Mouse (Mus musculus) heart, postnatal 14 days (tissue): ENCODE measurements around the gene Lsmem1. TPM values are rescaled to one million over a fixed set of nuclear protein-coding genes. Genes with fewer than 3 reads are reported as not detected.

ENCODE experiments used
- DNase-seq, 2 experiments: peaks; one replicate each; pipeline ENCODE4 v3.0.0; 2021 to 2022
- intact Hi-C: fragments of 180-260 bp; cut with DNase I; formaldehyde crosslinking; loops from one replicate; pipeline ENCODE4 v1.15.1; 2025
- microRNA-seq, 2 experiments: library from miRNA; unstranded; fragments of <30 nt; microRNA quantifications; one replicate each; pipeline ENCODE4 v1.2.0; 2021 to 2022
- total RNA-seq, 2 experiments: library from RNA; stranded (reverse); gene quantifications; 2 replicates each; pipeline ENCODE4 v1.2.3; 2021

Gene Lsmem1
- total RNA-seq, 2 experiments from 2014 or later: 21.6 to 24.4 TPM

DNA sequence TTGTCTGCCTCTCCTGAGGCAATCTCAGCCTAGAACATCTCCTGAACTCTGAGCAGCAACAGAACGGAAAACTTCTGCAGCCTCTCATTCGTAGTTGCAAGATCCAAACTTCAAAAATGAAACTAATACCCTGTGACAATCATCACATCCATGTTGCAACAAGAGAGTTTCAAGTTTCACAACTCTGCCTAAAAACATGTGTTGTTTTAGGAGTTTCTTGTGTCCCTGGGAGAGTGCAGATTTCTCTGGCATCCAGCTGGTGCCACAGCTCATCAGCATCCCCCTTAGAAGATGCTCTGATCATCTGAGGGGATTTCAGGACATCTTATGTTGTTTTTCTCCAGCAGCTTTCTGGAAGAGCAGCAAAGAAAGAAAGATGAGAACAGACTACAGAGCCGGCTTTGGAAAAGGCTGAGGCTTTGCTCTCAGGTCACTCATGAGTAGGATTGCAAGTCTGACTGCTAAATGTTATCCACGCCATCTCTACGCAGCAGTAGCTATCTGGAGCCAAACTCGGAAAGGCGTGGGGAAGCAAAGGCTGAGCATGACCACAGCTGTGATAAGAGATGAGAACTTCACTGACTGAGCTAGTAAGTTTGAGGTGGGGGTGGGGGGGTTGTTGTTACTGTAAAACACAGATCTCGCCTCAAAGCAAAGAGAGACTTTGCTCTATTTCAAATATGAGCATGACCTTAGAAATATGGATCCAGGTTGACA is 46.8 kb downstream of the Lsmem1 start:
- intact Hi-C loops: no loop called here
- DNase-seq: no peak

DNA sequence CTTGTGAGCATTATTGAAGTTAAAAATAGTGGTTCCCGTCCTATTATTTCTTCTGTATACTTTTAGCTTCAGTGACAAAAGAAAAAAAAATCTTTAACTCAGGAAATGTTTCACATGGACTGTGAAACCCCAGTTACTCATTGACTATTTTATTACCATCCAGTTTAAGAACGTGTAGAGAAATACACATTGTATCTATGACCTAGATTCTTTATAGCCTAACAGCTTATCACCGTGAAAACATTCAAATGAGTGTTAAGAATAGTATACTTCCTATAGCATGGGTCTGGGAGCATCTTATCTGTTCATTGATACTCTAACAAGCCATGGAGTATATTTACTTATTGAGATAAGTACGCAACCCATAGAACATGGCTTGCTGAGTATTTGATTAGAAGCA is 52.0 kb downstream of the Lsmem1 start:
- intact Hi-C loops: no loop called here
- DNase-seq: no peak

DNA sequence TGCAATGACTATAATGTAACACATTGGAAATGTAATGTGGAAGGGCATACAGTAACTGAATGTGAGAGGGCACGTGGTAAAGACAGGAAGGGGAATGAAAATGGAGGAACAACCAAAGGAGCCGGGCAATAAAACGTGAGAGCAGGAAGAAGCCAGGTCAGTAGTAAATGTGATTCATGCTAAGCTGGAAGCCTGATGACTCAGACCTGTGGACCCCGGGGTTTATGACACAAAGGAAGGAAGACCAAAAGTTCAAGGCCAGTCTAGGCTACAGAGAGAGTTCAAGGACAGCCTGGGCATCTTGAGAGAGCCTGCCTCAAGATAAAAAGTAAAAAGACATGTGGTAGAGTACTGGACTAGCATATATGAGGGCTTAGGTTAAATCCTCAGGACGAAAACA is 52.8 kb downstream of the Lsmem1 start:
- intact Hi-C loops: no loop called here
- DNase-seq: no peak

DNA sequence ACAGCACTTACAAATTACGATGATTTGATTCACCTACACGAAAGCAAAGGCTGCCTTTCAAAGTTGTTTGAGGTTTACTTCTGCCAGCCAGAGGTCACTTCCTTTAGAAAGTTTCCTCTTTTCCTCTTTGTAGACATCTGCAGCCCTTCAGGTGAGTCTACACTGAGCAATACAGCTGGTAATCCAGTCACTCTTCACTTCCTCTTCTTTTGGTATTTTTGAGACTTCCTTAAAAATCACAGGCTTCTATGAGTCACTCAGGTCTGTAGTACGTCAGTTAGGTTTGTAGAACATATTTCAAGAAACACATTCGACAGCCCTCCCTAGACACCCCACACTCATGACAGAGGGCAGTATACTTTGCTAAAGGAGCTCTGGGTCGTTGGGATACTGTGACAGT is 58.6 kb downstream of the Lsmem1 start:
- intact Hi-C loops: no loop called here

DNA sequence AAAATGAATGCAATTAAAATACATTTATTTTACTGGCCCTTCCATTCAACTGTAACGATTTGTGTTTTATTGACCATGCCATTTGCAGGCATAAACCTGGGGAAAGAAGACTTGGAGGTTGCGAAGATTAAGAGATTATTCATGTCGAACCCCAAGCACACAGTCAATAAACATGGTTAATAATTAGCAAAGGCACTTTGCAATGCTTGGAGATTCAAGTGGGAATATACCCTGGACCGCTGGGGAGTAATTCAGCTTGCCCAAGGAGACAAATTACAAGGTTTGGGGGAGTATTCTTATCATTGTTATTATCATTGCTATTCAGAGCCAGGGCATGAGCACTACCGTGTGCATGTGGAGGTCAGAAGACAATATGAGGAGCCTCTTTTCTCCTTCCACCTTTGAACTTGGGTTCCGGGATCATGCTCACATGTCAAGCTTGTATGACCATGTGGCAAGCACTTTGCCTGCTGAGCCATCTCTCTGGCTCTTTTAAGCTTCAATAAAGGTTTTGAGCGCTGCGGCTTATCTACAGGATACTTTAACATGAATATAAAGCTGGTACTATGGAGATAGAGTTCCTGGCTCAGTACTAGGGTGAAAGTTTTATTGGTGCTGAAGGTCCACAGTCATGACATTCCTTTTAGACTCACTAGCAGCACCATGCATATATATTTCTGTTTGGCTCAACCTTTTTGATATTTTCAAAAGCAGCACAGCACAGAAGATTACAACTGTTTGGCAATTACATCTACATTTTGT is 59.6 kb downstream of the Lsmem1 start:
- intact Hi-C loops: no loop called here

More for the DNA sequence above, 58.6 kb downstream of the Lsmem1 start:
- DNase-seq: no peak

DNA sequence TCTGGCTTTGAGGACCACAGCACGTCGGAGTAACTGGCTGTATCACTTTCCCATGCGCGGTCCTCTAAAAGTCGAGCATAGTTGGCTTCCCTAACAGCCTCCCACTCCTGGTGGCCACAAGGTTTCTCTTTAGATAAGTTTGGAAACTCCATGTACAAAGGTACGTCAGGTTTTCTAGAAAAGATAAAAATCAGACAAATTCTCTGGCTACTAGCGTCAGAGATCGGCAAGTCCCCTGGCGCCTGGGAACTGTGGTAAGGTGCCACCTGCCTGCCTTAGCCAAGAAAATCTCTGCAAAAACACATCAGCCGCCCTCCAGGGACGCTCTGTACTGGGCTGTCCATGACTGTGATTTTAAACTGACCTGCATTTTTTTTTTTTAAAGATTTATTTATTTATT is 64.8 kb downstream of the Lsmem1 start:
- DNase-seq: no peak
- intact Hi-C loops: no loop called here

More for the DNA sequence above, 59.6 kb downstream of the Lsmem1 start:
- DNase-seq: no peak

DNA sequence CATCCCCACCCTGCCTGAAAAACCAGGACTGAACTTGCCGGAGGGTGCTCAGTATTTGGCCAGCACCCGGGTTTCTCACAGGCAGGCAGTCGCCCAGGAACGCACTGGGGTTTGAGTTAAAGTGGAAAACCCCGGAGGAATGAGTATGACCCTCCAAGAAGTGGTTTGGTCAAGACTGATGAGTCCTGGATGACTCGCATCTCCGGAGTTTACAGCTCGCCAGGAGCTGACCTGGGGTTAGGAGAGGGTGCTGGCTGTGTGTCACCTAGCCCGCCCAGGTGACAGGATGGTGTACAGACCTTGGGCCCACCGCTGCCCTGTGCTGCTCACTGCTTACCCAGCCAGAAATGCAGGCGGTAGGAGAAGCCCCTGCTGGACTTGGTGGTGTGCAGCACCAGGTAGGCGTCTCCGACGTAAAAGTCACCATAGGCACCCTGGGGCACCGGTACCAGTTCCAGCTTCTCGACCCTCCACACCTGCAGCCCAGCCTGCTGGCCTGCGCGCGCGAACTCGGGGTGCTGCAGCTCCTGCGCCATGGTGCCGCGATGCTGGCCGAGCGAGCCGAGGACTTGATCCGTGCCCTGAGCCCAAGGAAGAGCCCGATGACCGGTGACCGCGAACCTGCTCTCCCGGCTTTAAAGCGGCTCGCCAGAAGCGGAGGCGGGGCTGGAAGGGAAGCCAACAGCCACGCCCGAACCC is 65.6 kb downstream of the Lsmem1 start, which contains the start of gene Scin:
Gene Scin (minus strand): TSS at position 656 of the 699 bp plus-strand sequence.
- peak; percentile 9 to 19 for DNase-seq
- intact Hi-C loops: no loop called here

DNA sequence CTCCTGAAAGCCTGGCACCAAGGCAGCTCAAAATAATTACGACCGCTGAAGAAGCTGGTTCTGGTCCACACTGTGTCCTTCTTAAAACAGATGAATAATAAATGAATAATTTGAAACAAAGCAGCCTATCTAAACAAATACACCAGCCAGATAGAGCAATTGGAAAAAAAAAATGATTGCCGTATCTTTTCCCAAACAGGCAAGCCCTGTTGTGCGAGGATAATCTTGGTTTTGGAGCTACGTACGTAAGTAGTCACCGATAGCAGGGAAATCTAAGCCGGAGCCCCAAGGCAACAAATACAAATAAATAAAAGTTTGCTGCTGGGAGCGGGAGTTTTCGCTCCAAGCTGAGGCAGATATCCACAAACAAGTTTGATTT is 66.1 kb downstream of the Lsmem1 start:
- DNase-seq: no peak
- intact Hi-C loops: no loop called here

Small RNA genes lying within 50 kb of the gene (microRNA-seq; reads per million reads assigned to microRNA genes)
- 0.97 to 2.4 reads per million in 2 experiments for gene Mir1938

Other genes with a start within 250 kb of the Lsmem1 start
- 10 to 100 TPM; 23.6 to 27.4 TPM for gene Arl4a, start 161.5 kb downstream of the Lsmem1 start, total RNA-seq
- gene Scin, start 65.3 kb downstream of the Lsmem1 start, total RNA-seq: 1 to 10 TPM in 1 of 2 experiments, under 1 TPM in 1; 0.84 to 1.1 TPM
- 100 to 1,000 TPM in 1 of 2 experiments, 10 to 100 TPM in 1; 99.6 to 111 TPM for gene Ifrd1, start 49.0 kb upstream of the Lsmem1 start, total RNA-seq
- gene Zfp277, start 246.4 kb upstream of the Lsmem1 start, total RNA-seq: 10 to 100 TPM; 11.7 to 12.6 TPM
- gene Dock4, start 246.5 kb upstream of the Lsmem1 start, total RNA-seq: 10 to 100 TPM; 16.4 to 17.2 TPM